Mouse (Mus musculus): ENCODE measurements around the gene Zranb2. TPM values are rescaled to one million over a fixed set of nuclear protein-coding genes. Genes with fewer than 3 reads are reported as not detected.

Gene Zranb2
- total and polyA plus RNA-seq, 3 experiments = 88.0 to 200 (median 98.4) TPM

GRCm38 (mm10) chr3:157575441-157576342 is 41.7 kb downstream of the Zranb2 start:
- peak overlapping the region; percentile 30 to 36 for H3K4me3 ChIP-seq (ENCODE audit: control insufficient read depth in 1 of 2, insufficient read depth in 1 of 2, low read depth in 2 of 2, low read length in 2 of 2)
- peaks cover 0 to 55% of the 10 kb centered on the region in 2 experiments; a peak in 2 of 4 replicates for H3K36me3 ChIP-seq (ENCODE audit: control insufficient read depth in 1 of 2, insufficient read depth in 2 of 2, low read length in 2 of 2)
- peak overlapping the region; percentile 44 for H3K9ac ChIP-seq (ENCODE audit: control insufficient read depth, low read depth, low read length, poor library complexity, severe bottlenecking)
- peak overlapping the region; percentile 82 for H3K27ac ChIP-seq (ENCODE audit: control insufficient read depth, low read depth, low read length)
- peak; percentile 79 for DNase-seq (ENCODE audit: low read depth, low spot score)
- no peak for TF ChIP-seq SIN3A (IDR thresholded peaks at IDR 0.05; ENCODE audit: low read length)
- TF ChIP-seq RAD21 (IDR thresholded peaks at IDR 0.05; ENCODE audit: low read depth, low read length) = no peak
- peak; percentile 20; the same call in 1 of the 2 replicates for TF ChIP-seq ELF1 (IDR thresholded peaks at IDR 0.05; ENCODE audit: low read depth, low read length)
- TF ChIP-seq TAL1 (IDR thresholded peaks at IDR 0.05; ENCODE audit: low read length) = peak; percentile 50
- peak; percentile 34 for TF ChIP-seq TCF12 (IDR thresholded peaks at IDR 0.05; ENCODE audit: low read depth, low read length)
- no peak for TF ChIP-seq CHD2 (IDR thresholded peaks at IDR 0.05; ENCODE audit: low read length)
- TF ChIP-seq ETS1 (IDR thresholded peaks at IDR 0.05; ENCODE audit: low read depth, low read length) = peak; percentile 91
- no peak for TF ChIP-seq POLR2A (IDR thresholded peaks at IDR 0.05; ENCODE audit: control insufficient read depth in 1 of 2, insufficient read depth in 1 of 2, low read depth in 1 of 2, low read length in 2 of 2, poor library complexity in 1 of 2)
- TF ChIP-seq JUND (IDR thresholded peaks at IDR 0.05; ENCODE audit: low read depth, low read length) = no peak
- no peak for TF ChIP-seq UBTF (IDR thresholded peaks at IDR 0.05; ENCODE audit: borderline replicate concordance, insufficient read depth, low read depth, low read length)
- TF ChIP-seq SMC3 (IDR thresholded peaks at IDR 0.05; ENCODE audit: low read depth, low read length) = no peak
- 0 out of 2 replicates have a peak, but pooled peaks have one; percentile 57 for TF ChIP-seq BHLHE40 (IDR thresholded peaks at IDR 0.05; ENCODE audit: borderline replicate concordance, low read depth, low read length)
- peak; percentile 53; the same call in 1 of the 2 replicates for TF ChIP-seq TBP (IDR thresholded peaks at IDR 0.05; ENCODE audit: low read depth, low read length)
- peak; percentile 83 for TF ChIP-seq ZNF384 (IDR thresholded peaks at IDR 0.05; ENCODE audit: low read depth, low read length)
- peak; percentile 32 to 65; a peak in 3 of 4 replicates for TF ChIP-seq EP300 (IDR thresholded peaks at IDR 0.05; ENCODE audit: low read depth in 1 of 2, low read length in 2 of 2)
- peak; percentile 86 for TF ChIP-seq MYC (IDR thresholded peaks at IDR 0.05; ENCODE audit: low read depth, low read length)
- peak; percentile 61 for TF ChIP-seq GATA1 (IDR thresholded peaks at IDR 0.05; ENCODE audit: low read depth, low read length)
- peak; percentile 62 for TF ChIP-seq MAX (IDR thresholded peaks at IDR 0.05; ENCODE audit: low read length)
- H3K9me3 ChIP-seq (replicated peaks; ENCODE audit: insufficient read depth, low read length) = no peaks in the 10 kb centered on the region
- H3K27me3 ChIP-seq (ENCODE audit: control insufficient read depth in 1 of 2, insufficient read depth in 2 of 2, low read length in 2 of 2) = no peaks in the 10 kb centered on the region
- H3K79me2 ChIP-seq (ENCODE audit: control insufficient read depth, insufficient read depth, low read length, poor library complexity) = no peaks in the 10 kb centered on the region; the same call in 1 of the 2 replicates
- peaks cover 29 to 48% of the 10 kb centered on the region in 2 experiments for H3K4me1 ChIP-seq (ENCODE audit: control insufficient read depth in 1 of 2, insufficient read depth in 2 of 2, low read length in 2 of 2)

DNA sequence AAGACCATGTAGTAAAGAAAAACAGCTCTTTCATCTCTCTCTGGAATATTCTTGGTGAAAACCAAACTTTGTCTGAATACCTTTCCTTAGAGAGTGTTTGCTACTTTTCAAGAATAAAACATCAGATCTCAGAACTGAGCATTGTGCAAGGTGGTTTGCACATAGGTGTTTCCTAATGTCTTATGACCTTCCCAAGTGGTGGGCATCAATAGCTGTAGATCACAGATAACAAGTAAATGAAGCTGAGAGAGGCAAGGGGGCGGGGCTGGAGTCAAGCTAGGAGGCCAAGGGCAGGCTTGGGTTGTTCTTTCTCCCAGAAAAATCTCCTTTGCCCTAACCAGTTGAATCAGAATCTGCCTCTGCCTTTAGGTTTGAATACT is 42.4 kb downstream of the Zranb2 start:
- Histone ChIP-seq H3K27me3 (ENCODE audit: control insufficient read depth in 1 of 2, insufficient read depth in 2 of 2, low read length in 2 of 2) (no peaks in the 10 kb centered on the region), H3K9me3 (replicated peaks; ENCODE audit: insufficient read depth, low read length) (no peaks in the 10 kb centered on the region), H3K27ac (ENCODE audit: control insufficient read depth, low read depth, low read length) (peak overlapping the region; percentile 82), H3K36me3 (ENCODE audit: control insufficient read depth in 1 of 2, insufficient read depth in 2 of 2, low read length in 2 of 2) (peaks cover 0 to 57% of the 10 kb centered on the region in 2 experiments; a peak in 2 of 4 replicates), H3K9ac (ENCODE audit: control insufficient read depth, low read depth, low read length, poor library complexity, severe bottlenecking) (peak overlapping the region; percentile 44; the same call in 1 of the 2 replicates), H3K4me1 (ENCODE audit: control insufficient read depth in 1 of 2, insufficient read depth in 2 of 2, low read length in 2 of 2) (peaks cover 33 to 49% of the 10 kb centered on the region in 2 experiments), H3K4me3 (ENCODE audit: control insufficient read depth in 1 of 2, insufficient read depth in 1 of 2, low read depth in 2 of 2, low read length in 2 of 2) (peak overlapping the region; percentile 30 to 36), H3K79me2 (ENCODE audit: control insufficient read depth, insufficient read depth, low read length, poor library complexity) (no peaks in the 10 kb centered on the region; the same call in 1 of the 2 replicates)
- DNase-seq (ENCODE audit: low read depth, low spot score) = peak; percentile 50
- no peak for TF ChIP-seq EP300 (IDR thresholded peaks at IDR 0.05; ENCODE audit: low read depth in 1 of 2, low read length in 2 of 2)
- no peak for TF ChIP-seq MEF2A (IDR thresholded peaks at IDR 0.05; ENCODE audit: extremely low read depth, insufficient replicate concordance, low read depth, low read length, poor library complexity, severe bottlenecking)
- TF ChIP-seq GATA1 (IDR thresholded peaks at IDR 0.05; ENCODE audit: low read depth, low read length) = 0 out of 2 replicates have a peak, but pooled peaks have one; percentile 33
- TF ChIP-seq JUND (IDR thresholded peaks at IDR 0.05; ENCODE audit: low read depth, low read length) = no peak
- no peak for TF ChIP-seq RAD21 (IDR thresholded peaks at IDR 0.05; ENCODE audit: low read depth, low read length)
